Mouse (Mus musculus) common myeloid progenitor, adult 5-6 weeks (primary cell): ENCODE data around the gene Atp2b1. TPM values are rescaled to one million over a fixed set of nuclear protein-coding genes. Genes with fewer than 3 reads are reported as not detected.

Source experiments
- ATAC-seq: replicated peaks from 2 replicates; pipeline ENCODE4 v1.8.0; 2016; ENCODE audit warnings: low read depth, mild to moderate bottlenecking, moderate TSS enrichment, inconsistent platforms; ENCODE audit not compliant: poor library complexity, severe bottlenecking
- total RNA-seq: library from RNA; stranded (forward); fragments of 200-1000, 187-1606 nt; gene quantifications from 2 replicates; pipeline ENCODE4 v1.2.3, GENCODE M21; 2017

Gene Atp2b1
- total RNA-seq, 1 experiment from 2014 or later: 32.4 TPM

GRCm38 (mm10) chr10:98915398-98915931 is 1.3 kb downstream of the Atp2b1 start:
- no peak for ATAC-seq

GRCm38 (mm10) chr10:98916011-98916780 is 2.0 kb downstream of the Atp2b1 start:
- no peak for ATAC-seq

- ATAC-seq: no peak
Measured at GRCm38 (mm10) chr10:98916781-98917340, 2.7 kb downstream of the Atp2b1 start.

GRCm38 (mm10) chr10:98925081-98925480 is 10.9 kb downstream of the Atp2b1 start:
- ATAC-seq: no peak

- ATAC-seq: peak; percentile 55
Measured at GRCm38 (mm10) chr10:98926991-98927390, 12.8 kb downstream of the Atp2b1 start.

GRCm38 (mm10) chr10:98929444-98929843 is 15.2 kb downstream of the Atp2b1 start:
- ATAC-seq: no peak

- ATAC-seq: peak; percentile 27; the same call in 1 of the 2 replicates
Measured at GRCm38 (mm10) chr10:98930143-98930542, 15.9 kb downstream of the Atp2b1 start.

GRCm38 (mm10) chr10:98940137-98940536 is 25.9 kb downstream of the Atp2b1 start:
- ATAC-seq: no peak

- ATAC-seq: no peak
Measured at GRCm38 (mm10) chr10:98940799-98941198, 26.6 kb downstream of the Atp2b1 start.

- 0 out of 2 replicates have a peak, but pooled peaks have one; percentile 7 for ATAC-seq
Measured at GRCm38 (mm10) chr10:98941991-98942390, 27.8 kb downstream of the Atp2b1 start.

- ATAC-seq: no peak
Measured at GRCm38 (mm10) chr10:98942999-98943398, 28.8 kb downstream of the Atp2b1 start.

GRCm38 (mm10) chr10:98943894-98944293 is 29.7 kb downstream of the Atp2b1 start:
- no peak for ATAC-seq

- peak; percentile 78 for ATAC-seq
Measured at GRCm38 (mm10) chr10:98946031-98946791, 32.0 kb downstream of the Atp2b1 start.

- ATAC-seq: 0 out of 2 replicates have a peak, but pooled peaks have one; percentile 16
Measured at GRCm38 (mm10) chr10:98947206-98947605, 33.0 kb downstream of the Atp2b1 start.

- peak; percentile 27; the same call in 1 of the 2 replicates for ATAC-seq
Measured at GRCm38 (mm10) chr10:98948096-98948495, 33.9 kb downstream of the Atp2b1 start.

GRCm38 (mm10) chr10:98949750-98950149 is 35.5 kb downstream of the Atp2b1 start:
- ATAC-seq: no peak

- ATAC-seq: peak; percentile 34
Measured at GRCm38 (mm10) chr10:98951286-98952270, 37.4 kb downstream of the Atp2b1 start.

- ATAC-seq: peak; percentile 71
Measured at GRCm38 (mm10) chr10:98954230-98954993, 40.2 kb downstream of the Atp2b1 start.

GRCm38 (mm10) chr10:98956124-98956523 is 41.9 kb downstream of the Atp2b1 start:
- ATAC-seq: no peak
